Comparison of ENCODE assay signal across 27 mouse cellular contexts in genomic region chr10:17653785-17654184, GRCm38 (mm10).
DNase-seq lines count a peak whose midpoint lies in the region; ATAC-seq and TF ChIP-seq lines count a peak whose summit lies in the region.
"Had no signal": no experiment of that assay in that cellular context is flagged by ENCODE, and none has a peak within 500 bp of the region (broad histone marks: within the 10 kb centered on the region; RNA-seq: fewer than 3 reads in every experiment).

No protein-coding gene starts in this region.

- no peak overlapping the region for H3K9ac ChIP-seq in lung, postnatal 0 days (replicated peaks; ENCODE audit: low read depth)
- no peak overlapping the region for H3K9ac ChIP-seq in intestine, postnatal 0 days (ENCODE audit: low read depth, low read length)
- H3K9ac ChIP-seq: embryonic facial prominence, embryonic 15.5 days; forebrain, postnatal 0 days; heart, embryonic 12.5 days; kidney, embryonic 15.5 days; midbrain, embryonic 15.5 days; neural tube, embryonic 13.5 days; stomach, embryonic 15.5 days had no signal

- peak overlapping the region; percentile 52 for H3K27ac ChIP-seq in kidney, adult 2 months (ENCODE audit: insufficient read depth, low read depth, low read length)
- no peak overlapping the region for H3K27ac ChIP-seq in lung, postnatal 0 days (ENCODE audit: low read length)
- H3K27ac ChIP-seq in intestine, postnatal 0 days (ENCODE audit: low read depth, low read length): peak overlapping the region; percentile 73
- H3K27ac ChIP-seq: embryonic facial prominence, embryonic 15.5 days; kidney, embryonic 15.5 days; midbrain, embryonic 15.5 days; neural tube, embryonic 13.5 days; stomach, embryonic 15.5 days had no signal

- ATAC-seq in lung, postnatal 0 days: no peak
- peak; percentile 70 for ATAC-seq in intestine, postnatal 0 days
- ATAC-seq: forebrain, postnatal 0 days; hindbrain, embryonic 16.5 days; midbrain, embryonic 15.5 days; Patski had no signal

- no peak for TF ChIP-seq EP300 in lung, postnatal 0 days (IDR thresholded peaks at IDR 0.05)

- no peaks in the 10 kb centered on the region for H3K36me3 ChIP-seq in kidney, adult 2 months (ENCODE audit: control insufficient read depth, insufficient read depth, low read length)
- H3K36me3 ChIP-seq in lung, postnatal 0 days (ENCODE audit: insufficient read depth, low read length): no peaks in the 10 kb centered on the region
- H3K36me3 ChIP-seq in intestine, postnatal 0 days (ENCODE audit: control insufficient read depth, insufficient read depth): no peaks in the 10 kb centered on the region
- H3K36me3 ChIP-seq: embryonic facial prominence, embryonic 15.5 days; G1E; heart, embryonic 12.5 days; hindbrain, embryonic 10.5 days; kidney, embryonic 15.5 days; liver, embryonic 15.5 days; midbrain, embryonic 15.5 days; neural tube, embryonic 13.5 days; stomach, embryonic 15.5 days had no signal

- peak; percentile 65 for DNase-seq in kidney, adult 2 months
- DNase-seq in kidney, postnatal 4 days: no peak
- peak; percentile 29 for DNase-seq in lung, postnatal 0 days (ENCODE audit: low spot score)
- DNase-seq in lung, postnatal 10 days: no peak
- no peak for DNase-seq in ovary, adult 18-20 months (ENCODE audit: low spot score)
- no peak for DNase-seq in natural killer cell, adult 2 months (ENCODE audit: low spot score in 2 of 2)
- DNase-seq: cerebellum, adult 11 months; cerebellum, adult 9-11 months; forebrain, postnatal 0 days; gastrocnemius, postnatal 14 days; heart, adult 18-20 months; heart, postnatal 10 days; right cerebral cortex, postnatal 4 days; thymus, adult 18-20 months; thymus, postnatal 4 days had no signal

- H3K4me1 ChIP-seq in kidney, adult 2 months (ENCODE audit: control insufficient read depth, insufficient read depth, low read length): peaks cover 7% of the 10 kb centered on the region; the same call in 1 of the 2 replicates
- H3K4me1 ChIP-seq in lung, postnatal 0 days (ENCODE audit: insufficient read depth, low read depth, low read length): 0 out of 2 replicates have a peak, but pooled peaks cover 4% of the 10 kb centered on the region
- H3K4me1 ChIP-seq in intestine, postnatal 0 days (replicated peaks; ENCODE audit: control insufficient read depth, insufficient read depth, low read length): no peaks in the 10 kb centered on the region; the same call in 1 of the 2 replicates
- H3K4me1 ChIP-seq: midbrain, embryonic 15.5 days; stomach, embryonic 15.5 days had no signal

- no peak for TF ChIP-seq CTCF in kidney, adult 2 months (conservative IDR thresholded peaks at IDR 0.05; ENCODE audit: insufficient read depth, insufficient read length, low read depth, low read length)
- TF ChIP-seq CTCF in lung, postnatal 0 days (IDR thresholded peaks at IDR 0.05): no peak
- TF ChIP-seq CTCF in intestine, postnatal 0 days (IDR thresholded peaks at IDR 0.05; ENCODE audit: low read depth): no peak

- H3K4me2 ChIP-seq in lung, postnatal 0 days (replicated peaks; ENCODE audit: low read depth, low read length): no peak overlapping the region
- H3K4me2 ChIP-seq in intestine, postnatal 0 days (replicated peaks; ENCODE audit: low read depth): no peak overlapping the region
- H3K4me2 ChIP-seq: embryonic facial prominence, embryonic 15.5 days; heart, embryonic 12.5 days; kidney, embryonic 15.5 days; midbrain, embryonic 15.5 days; neural tube, embryonic 13.5 days; stomach, embryonic 15.5 days had no signal

- no peaks in the 10 kb centered on the region for H3K27me3 ChIP-seq in kidney, adult 2 months (replicated peaks; ENCODE audit: control insufficient read depth, insufficient read depth, low read length)
- no peaks in the 10 kb centered on the region for H3K27me3 ChIP-seq in lung, postnatal 0 days (replicated peaks; ENCODE audit: insufficient read depth, low read length)
- H3K27me3 ChIP-seq in intestine, postnatal 0 days (replicated peaks; ENCODE audit: control insufficient read depth, insufficient read depth, low read length): no peaks in the 10 kb centered on the region
- H3K27me3 ChIP-seq: embryonic facial prominence, embryonic 15.5 days; heart, embryonic 12.5 days; kidney, embryonic 15.5 days; midbrain, embryonic 15.5 days; Patski; stomach, embryonic 15.5 days had no signal

- no peaks in the 10 kb centered on the region for H3K9me3 ChIP-seq in lung, postnatal 0 days (ENCODE audit: low read length)
- H3K9me3 ChIP-seq in intestine, postnatal 0 days (ENCODE audit: control insufficient read depth): no peaks in the 10 kb centered on the region
- H3K9me3 ChIP-seq: embryonic facial prominence, embryonic 15.5 days; G1E; heart, embryonic 12.5 days; hindbrain, embryonic 10.5 days; kidney, embryonic 15.5 days; liver, embryonic 15.5 days; midbrain, embryonic 15.5 days; neural tube, embryonic 13.5 days; stomach, embryonic 15.5 days had no signal

- 60% methylated on average over 9 of the region's 9 CpGs for WGBS in kidney, adult 2 months
- 56% methylated on average over 9 of the region's 9 CpGs for WGBS in lung, postnatal 0 days
- 41% methylated on average over 9 of the region's 9 CpGs for WGBS in intestine, postnatal 0 days

- H3K4me3 ChIP-seq in kidney, adult 2 months (ENCODE audit: insufficient read depth, low read depth, low read length): no peak overlapping the region
- H3K4me3 ChIP-seq in lung, postnatal 0 days (ENCODE audit: low read depth, low read length): no peak overlapping the region
- H3K4me3 ChIP-seq in intestine, postnatal 0 days (ENCODE audit: low read depth, low read length): no peak overlapping the region
- H3K4me3 ChIP-seq: embryonic facial prominence, embryonic 15.5 days; heart, embryonic 12.5 days; hindbrain, embryonic 10.5 days; kidney, embryonic 15.5 days; liver, embryonic 15.5 days; midbrain, embryonic 15.5 days; neural tube, embryonic 13.5 days; stomach, embryonic 15.5 days had no signal

- TF ChIP-seq POLR2A in kidney, adult 2 months (IDR thresholded peaks at IDR 0.05; ENCODE audit: low read depth, low read length): no peak

Comparison
In these comparisons a context has a peak if more than half of its experiments do, and no peak if none do; other contexts are left out.
1. DNase-seq: peak in kidney, adult 2 months (single experiment) and lung, postnatal 0 days (single experiment); none in kidney, postnatal 4 days (0 of 2), lung, postnatal 10 days (single experiment), ovary, adult 18-20 months (single experiment) and natural killer cell, adult 2 months (0 of 2).